Mouse (Mus musculus) liver, postnatal 0 days (tissue): Measurements from ENCODE around the gene Tnnc1.

Experiments
- CTCF ChIP-seq: sonication (generic); IDR thresholded peaks from 2 replicates; pipeline ENCODE4 v1.5.1; 2016; ENCODE audit warnings: antibody characterized with exemption, low read depth
- EP300 ChIP-seq: IDR thresholded peaks from 2 replicates; pipeline ENCODE4 v1.6.1; 2016; ENCODE audit warnings: antibody characterized with exemption, low read depth, mild to moderate bottlenecking

DNA sequence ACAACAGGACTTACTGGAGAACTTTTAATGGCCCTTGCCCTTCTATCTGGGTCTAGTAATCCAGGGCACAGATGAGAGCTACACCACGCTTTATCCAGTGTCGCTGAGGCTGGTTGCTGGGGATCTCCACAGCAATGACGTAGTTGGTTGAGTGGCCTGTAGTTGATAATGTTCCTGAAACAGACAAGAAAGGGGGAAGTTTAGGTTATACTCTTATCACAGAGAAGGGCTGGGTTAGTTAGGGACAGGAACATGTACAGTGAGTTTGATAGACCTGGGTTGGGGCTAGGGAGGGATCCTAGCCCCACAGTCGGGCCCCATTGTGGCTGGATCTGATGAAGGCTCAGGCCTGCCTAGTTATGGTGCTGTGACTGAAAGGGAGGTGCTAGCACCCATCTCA lies 52.3 kb downstream of the Tnnc1 start:
- TF ChIP-seq CTCF: no peak
- peak; percentile 92 for TF ChIP-seq EP300
